Comparison of ENCODE assay signal across 10 mouse cellular contexts in the genomic region with DNA sequence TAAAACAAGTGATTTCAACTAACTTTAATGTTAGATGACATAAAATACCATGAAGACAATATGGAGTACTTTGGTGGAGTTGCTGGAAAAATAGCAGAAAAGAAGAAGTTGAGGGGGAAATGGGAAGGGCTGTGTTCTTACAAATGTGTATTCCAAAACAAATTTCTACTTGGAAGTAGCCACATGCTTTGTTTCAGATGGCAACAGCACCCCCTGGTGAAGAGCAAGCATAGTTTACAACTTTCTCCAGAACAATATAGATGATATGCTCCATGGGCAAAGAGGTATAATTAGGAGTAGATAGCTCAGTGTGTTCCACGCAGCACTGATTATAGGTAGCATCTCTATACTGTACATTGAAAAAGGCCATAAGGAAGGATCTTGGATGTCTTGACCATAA.
DNase-seq lines count a peak whose midpoint lies in the region; TF ChIP-seq lines count a peak whose summit lies in the region.
"Had no signal": no experiment of that assay in that cellular context is flagged by ENCODE, and none has a peak within 500 bp of the region (broad histone marks: within the 10 kb centered on the region; RNA-seq: fewer than 3 reads in every experiment).

No protein-coding gene starts in this region.

- TF ChIP-seq CTCF in MEL (IDR thresholded peaks at IDR 0.05 in 2 of 3, conservative IDR thresholded peaks at IDR 0.05 in 1 of 3; ENCODE audit: control insufficient read depth in 1 of 3, insufficient read depth in 1 of 3, low read depth in 2 of 3, low read length in 3 of 3, poor library complexity in 1 of 3, severe bottlenecking in 1 of 3), result no peak

- DNase-seq in layer of hippocampus, adult 11-12 months (ENCODE audit: low spot score), result peak; percentile 16
- no peak for DNase-seq in layer of hippocampus, adult 9-10 months (ENCODE audit: low spot score)
- DNase-seq in MEL (ENCODE audit: low read depth, low spot score), result peak; percentile 3
- DNase-seq in adrenal gland, postnatal 10 days, result peak; percentile 75
- peak; percentile 24 to 51 for DNase-seq in frontal cortex, postnatal 36 days (ENCODE audit: low spot score in 2 of 2)
- peak; percentile 51 for DNase-seq in limb, embryonic 10.5 days (ENCODE audit: low spot score)
- peak; percentile 3 for DNase-seq in splenic B cell, adult 2 months (ENCODE audit: low read depth, low spot score)
- DNase-seq in thymus, postnatal 14 days, result no peak

- no peak for TF ChIP-seq EP300 in MEL (IDR thresholded peaks at IDR 0.05; ENCODE audit: low read depth in 1 of 2, low read length in 2 of 2)

- no peaks in the 10 kb centered on the region for H3K79me2 ChIP-seq in MEL (ENCODE audit: control insufficient read depth, insufficient read depth, low read length, poor library complexity)

- H3K9me3 ChIP-seq in MEL (replicated peaks; ENCODE audit: insufficient read depth, low read length), result no peaks in the 10 kb centered on the region
- H3K9me3 ChIP-seq in limb, embryonic 10.5 days (replicated peaks), result no peaks in the 10 kb centered on the region
- H3K9me3 ChIP-seq: embryonic facial prominence, embryonic 13.5 days had no signal

- no peak overlapping the region for H3K4me3 ChIP-seq in MEL (ENCODE audit: control insufficient read depth in 1 of 2, insufficient read depth in 1 of 2, low read depth in 2 of 2, low read length in 2 of 2)
- H3K4me3 ChIP-seq in limb, embryonic 10.5 days, result no peak overlapping the region
- H3K4me3 ChIP-seq: embryonic facial prominence, embryonic 13.5 days had no signal

- TF ChIP-seq RAD21 in MEL (IDR thresholded peaks at IDR 0.05; ENCODE audit: low read depth, low read length), result no peak; the same call in 1 of the 2 replicates

- no peak for TF ChIP-seq POLR2A in MEL (IDR thresholded peaks at IDR 0.05; ENCODE audit: control insufficient read depth in 1 of 2, insufficient read depth in 1 of 2, low read depth in 1 of 2, low read length in 2 of 2, poor library complexity in 1 of 2)

- WGBS in limb, embryonic 10.5 days, result 67% methylated on average over 1 of the region's 1 CpGs

- H3K27me3 ChIP-seq in MEL (ENCODE audit: control insufficient read depth in 1 of 2, insufficient read depth in 2 of 2, low read length in 2 of 2), result no peaks in the 10 kb centered on the region
- H3K27me3 ChIP-seq in limb, embryonic 10.5 days (ENCODE audit: low read depth, poor library complexity, severe bottlenecking), result no peaks in the 10 kb centered on the region
- no peaks in the 10 kb centered on the region for H3K27me3 ChIP-seq in splenic B cell, adult 2 months (ENCODE audit: control insufficient read depth, insufficient read depth, low read length, poor library complexity, severe bottlenecking)
- H3K27me3 ChIP-seq: embryonic facial prominence, embryonic 13.5 days had no signal

- H3K4me1 ChIP-seq in MEL (ENCODE audit: control insufficient read depth in 1 of 2, insufficient read depth in 2 of 2, low read length in 2 of 2), result no peaks in the 10 kb centered on the region
- no peaks in the 10 kb centered on the region for H3K4me1 ChIP-seq in limb, embryonic 10.5 days
- H3K4me1 ChIP-seq: embryonic facial prominence, embryonic 13.5 days had no signal

- no peak overlapping the region for H3K27ac ChIP-seq in MEL (ENCODE audit: control insufficient read depth, low read depth, low read length)
- no peak overlapping the region for H3K27ac ChIP-seq in limb, embryonic 10.5 days
- H3K27ac ChIP-seq: embryonic facial prominence, embryonic 13.5 days; liver, embryonic 14.5 days had no signal

- H3K36me3 ChIP-seq in MEL (ENCODE audit: control insufficient read depth in 1 of 2, insufficient read depth in 2 of 2, low read length in 2 of 2), result no peaks in the 10 kb centered on the region
- H3K36me3 ChIP-seq in limb, embryonic 10.5 days, result no peaks in the 10 kb centered on the region
- H3K36me3 ChIP-seq in splenic B cell, adult 2 months (ENCODE audit: control insufficient read depth, insufficient read depth, low read length, poor library complexity, severe bottlenecking), result no peaks in the 10 kb centered on the region
- H3K36me3 ChIP-seq: embryonic facial prominence, embryonic 13.5 days had no signal

- H3K9ac ChIP-seq in MEL (ENCODE audit: control insufficient read depth, low read depth, low read length, poor library complexity, severe bottlenecking), result no peak overlapping the region
- H3K9ac ChIP-seq: embryonic facial prominence, embryonic 13.5 days; liver, embryonic 14.5 days had no signal

TF ChIP-seq in MEL, 35 proteins besides CTCF, POLR2A, EP300 and RAD21:
- no peak for TF ChIP-seq BHLHE40 (IDR thresholded peaks at IDR 0.05; ENCODE audit: borderline replicate concordance, low read depth, low read length)
- TF ChIP-seq MEF2A (IDR thresholded peaks at IDR 0.05; ENCODE audit: extremely low read depth, insufficient replicate concordance, low read depth, low read length, poor library complexity, severe bottlenecking), result no peak
- TF ChIP-seq GATA1 (IDR thresholded peaks at IDR 0.05; ENCODE audit: low read depth, low read length), result no peak
- TF ChIP-seq CHD1 (IDR thresholded peaks at IDR 0.05; ENCODE audit: low read depth, low read length), result no peak
- no peak for TF ChIP-seq MAX (IDR thresholded peaks at IDR 0.05; ENCODE audit: low read length)
- TF ChIP-seq MAZ (IDR thresholded peaks at IDR 0.05; ENCODE audit: low read depth, low read length), result no peak
- TF ChIP-seq ZKSCAN1 (IDR thresholded peaks at IDR 0.05; ENCODE audit: low read depth, low read length), result no peak
- TF ChIP-seq TAL1 (IDR thresholded peaks at IDR 0.05; ENCODE audit: low read length), result no peak
- no peak for TF ChIP-seq ZMIZ1 (IDR thresholded peaks at IDR 0.05; ENCODE audit: low read depth, low read length)
- TF ChIP-seq MYB (IDR thresholded peaks at IDR 0.05; ENCODE audit: low read depth, low read length), result no peak
- no peak for TF ChIP-seq GABPA (IDR thresholded peaks at IDR 0.05; ENCODE audit: low read depth, low read length)
- no peak for TF ChIP-seq MAFK (IDR thresholded peaks at IDR 0.05; ENCODE audit: borderline replicate concordance, low read depth, low read length)
- TF ChIP-seq KAT2A (conservative IDR thresholded peaks at IDR 0.05; ENCODE audit: low read depth, low read length), result no peak
- no peak for TF ChIP-seq TBP (IDR thresholded peaks at IDR 0.05; ENCODE audit: low read depth, low read length)
- TF ChIP-seq RCOR1 (IDR thresholded peaks at IDR 0.05; ENCODE audit: low read depth, low read length), result no peak
- no peak for TF ChIP-seq CHD2 (IDR thresholded peaks at IDR 0.05; ENCODE audit: low read length)
- no peak for TF ChIP-seq TCF12 (IDR thresholded peaks at IDR 0.05; ENCODE audit: low read depth, low read length)
- TF ChIP-seq SMC3 (IDR thresholded peaks at IDR 0.05; ENCODE audit: low read depth, low read length), result no peak
- no peak for TF ChIP-seq E2F4 (IDR thresholded peaks at IDR 0.05; ENCODE audit: borderline replicate concordance, low read depth, low read length)
- TF ChIP-seq USF1 (IDR thresholded peaks at IDR 0.05; ENCODE audit: low read depth, low read length), result no peak

Comparison
In these comparisons a context has a peak if more than half of its experiments do, and no peak if none do; other contexts are left out.
1. DNase-seq: peak in layer of hippocampus, adult 11-12 months (single experiment), MEL (single experiment), adrenal gland, postnatal 10 days (single experiment), frontal cortex, postnatal 36 days (2 of 2), limb, embryonic 10.5 days (single experiment) and splenic B cell, adult 2 months (single experiment); none in layer of hippocampus, adult 9-10 months (single experiment) and thymus, postnatal 14 days (single experiment).